Mouse (Mus musculus) heart, embryonic 11.5 days (tissue): ENCODE data around the gene Fbln2. TPM values are rescaled to one million over a fixed set of nuclear protein-coding genes. Genes with fewer than 3 reads are reported as not detected.
A peak's percentile ranks its signal among the peaks of the same experiment; 100 is the strongest.
"Not testable (repeated sequence)": the region's sequence is repeated elsewhere in the genome, so short reads cannot be mapped to it uniquely, and the experiment has no call there.

Source experiments
- ATAC-seq: fragments of 200-750 bp; cut with Nextera tagmentation; replicated peaks from 2 replicates; pipeline ENCODE4 v1.8.0; 2017; ENCODE audit warnings: moderate library complexity; ENCODE audit not compliant: insufficient number of reproducible peaks, low FRiP score, low TSS enrichment
- H3K27ac ChIP-seq: fragments of 300-500 bp; sonication (generic); 2 replicates; pipeline ENCODE4 v1.5.1; 2014; ENCODE audit warnings: mild to moderate bottlenecking, low read depth, low read length
- H3K27me3 ChIP-seq: fragments of 300-500 bp; sonication (generic); 2 replicates; pipeline ENCODE4 v1.6.1; 2014; ENCODE audit warnings: mild to moderate bottlenecking, low read length, mixed read lengths; ENCODE audit not compliant: control insufficient read depth, insufficient read depth
- H3K36me3 ChIP-seq: fragments of 300-500 bp; sonication (generic); 2 replicates; pipeline ENCODE4 v1.6.1; 2014; ENCODE audit warnings: mild to moderate bottlenecking, low read length, moderate library complexity, mixed read lengths; ENCODE audit not compliant: control insufficient read depth, insufficient read depth
- H3K4me1 ChIP-seq: fragments of 300-500 bp; sonication (generic); 2 replicates; pipeline ENCODE4 v1.6.1; 2014; ENCODE audit warnings: low read length; ENCODE audit not compliant: control insufficient read depth, insufficient read depth
- H3K4me2 ChIP-seq: fragments of 300-500 bp; sonication (generic); 2 replicates; pipeline ENCODE4 v1.6.1; 2014; ENCODE audit warnings: mild to moderate bottlenecking, moderate library complexity
- H3K4me3 ChIP-seq: fragments of 300-500 bp; sonication (generic); 2 replicates; pipeline ENCODE4 v1.5.1; 2014; ENCODE audit warnings: low read depth, low read length
- H3K9ac ChIP-seq: fragments of 300-500 bp; sonication (generic); 2 replicates; pipeline ENCODE4 v1.6.1; 2014; ENCODE audit warnings: mild to moderate bottlenecking, low read depth, low read length, moderate library complexity
- H3K9me3 ChIP-seq: fragments of 300-500 bp; sonication (generic); replicated peaks from 2 replicates; pipeline ENCODE4 v1.6.1; 2016; ENCODE audit warnings: low read length; ENCODE audit not compliant: control insufficient read depth
- WGBS: fragments of 180-500 bp; shearing (Covaris S2); extraction: QIAGEN DNeasy Blood & Tissue Kit; methylation state at CpG from one replicate; pipeline ENCODE4 v1.1.7; 2014; ENCODE audit not compliant: insufficient replicate concordance; 5-methylcytosine and 5-hydroxymethylcytosine counted together
- polyA plus RNA-seq: library from polyadenylated mRNA; unstranded; fragments of >200 nt; fragmentation: Nextera tagmentation; extraction: Ambion mirVana; gene quantifications from 2 replicates; pipeline ENCODE4 v1.2.1, GENCODE M21; 2014

The Fbln2 gene
- polyA plus RNA-seq: 105 and 137 TPM in 2 replicates

GRCm38 (mm10) chr6:91212155-91212554 is at the start of gene Fbln2:
Gene Fbln2 (plus strand): TSS chr6:91212455.
- H3K27ac ChIP-seq: peak within 1 kb of the TSS; percentile 87
- not testable (repeated sequence) for H3K9me3 ChIP-seq, ATAC-seq, H3K36me3 ChIP-seq
- H3K4me1 ChIP-seq: peaks cover 32% of the 10 kb centered on the region
- peak within 1 kb of the TSS; percentile 32 for H3K4me3 ChIP-seq
- H3K27me3 ChIP-seq: peaks cover 11% of the 10 kb centered on the region
- H3K9ac ChIP-seq: peak within 1 kb of the TSS; percentile 67
- H3K4me2 ChIP-seq: peak within 1 kb of the TSS; percentile 73

- H3K9ac ChIP-seq: no peak overlapping the region
- no peaks in the 10 kb centered on the region for H3K9me3 ChIP-seq
- 0 out of 2 replicates have a peak overlapping the region, but pooled peaks have one; percentile 18 for H3K4me2 ChIP-seq
- H3K4me3 ChIP-seq: no peak overlapping the region
- H3K4me1 ChIP-seq: peaks cover 21% of the 10 kb centered on the region
- 39% methylated on average over 5 of the region's 5 CpGs for WGBS
- ATAC-seq: peak; percentile 90
- no peaks in the 10 kb centered on the region for H3K36me3 ChIP-seq
- peak overlapping the region; percentile 70 for H3K27ac ChIP-seq
- no peaks in the 10 kb centered on the region for H3K27me3 ChIP-seq
Measured at GRCm38 (mm10) chr6:91163195-91163911, 48.9 kb upstream of the Fbln2 start.

GRCm38 (mm10) chr6:91164584-91164983 is 47.7 kb upstream of the Fbln2 start:
- no peak for ATAC-seq
- no peak overlapping the region for H3K4me3 ChIP-seq
- H3K4me1 ChIP-seq: peaks cover 15% of the 10 kb centered on the region
- no peaks in the 10 kb centered on the region for H3K36me3 ChIP-seq
- H3K9ac ChIP-seq: no peak overlapping the region
- no peaks in the 10 kb centered on the region for H3K9me3 ChIP-seq
- H3K27me3 ChIP-seq: no peaks in the 10 kb centered on the region
- H3K27ac ChIP-seq: 0 out of 2 replicates have a peak overlapping the region, but pooled peaks have one; percentile 60
- H3K4me2 ChIP-seq: no peak overlapping the region
- WGBS: 86% methylated on average over 2 of the region's 2 CpGs

- no peak overlapping the region for H3K9ac ChIP-seq
- H3K4me2 ChIP-seq: no peak overlapping the region
- no peak overlapping the region for H3K27ac ChIP-seq
- H3K27me3 ChIP-seq: no peaks in the 10 kb centered on the region
- H3K4me1 ChIP-seq: peaks cover 10% of the 10 kb centered on the region
- WGBS: 37% methylated on average over 3 of the region's 3 CpGs
- no peak overlapping the region for H3K4me3 ChIP-seq
- H3K9me3 ChIP-seq: no peaks in the 10 kb centered on the region
- no peak for ATAC-seq
- no peaks in the 10 kb centered on the region for H3K36me3 ChIP-seq
Measured at GRCm38 (mm10) chr6:91165210-91165609, 47.0 kb upstream of the Fbln2 start.

GRCm38 (mm10) chr6:91167828-91168227 is 44.4 kb upstream of the Fbln2 start:
- no peak for ATAC-seq
- WGBS: 56% methylated on average over 3 of the region's 3 CpGs
- Histone ChIP-seq H3K9ac (no peak overlapping the region), H3K27ac (no peak overlapping the region), H3K4me2 (no peak overlapping the region), H3K36me3 (no peaks in the 10 kb centered on the region), H3K9me3 (no peaks in the 10 kb centered on the region), H3K4me3 (no peak overlapping the region), H3K4me1 (peaks cover 4% of the 10 kb centered on the region), H3K27me3 (no peaks in the 10 kb centered on the region)

- 83% methylated on average over 8 of the region's 8 CpGs for WGBS
- no peak for ATAC-seq
- Histone ChIP-seq H3K27me3 (no peaks in the 10 kb centered on the region), H3K36me3 (no peaks in the 10 kb centered on the region), H3K4me3 (no peak overlapping the region), H3K9ac (no peak overlapping the region), H3K4me1 (peaks cover under 1% of the 10 kb centered on the region; the same call in 1 of the 2 replicates), H3K4me2 (no peak overlapping the region), H3K27ac (no peak overlapping the region), H3K9me3 (no peaks in the 10 kb centered on the region)
Measured at GRCm38 (mm10) chr6:91169129-91169528, 43.1 kb upstream of the Fbln2 start.

GRCm38 (mm10) chr6:91171396-91171895 is 40.8 kb upstream of the Fbln2 start:
- 71% methylated on average over 3 of the region's 3 CpGs for WGBS
- ATAC-seq: no peak
- no peaks in the 10 kb centered on the region for H3K27me3 ChIP-seq

GRCm38 (mm10) chr6:91172381-91172780 is 39.9 kb upstream of the Fbln2 start:
- no peaks in the 10 kb centered on the region for H3K9me3 ChIP-seq
- whole genome bisulfite sequencing: 59% methylated on average over 2 of the region's 2 CpGs
- no peak overlapping the region for H3K27ac ChIP-seq
- no peak for ATAC-seq
- H3K4me3 ChIP-seq: no peak overlapping the region
- peaks cover 2% of the 10 kb centered on the region; the same call in 1 of the 2 replicates for H3K4me1 ChIP-seq
- H3K27me3 ChIP-seq: no peaks in the 10 kb centered on the region
- no peak overlapping the region for H3K4me2 ChIP-seq
- H3K36me3 ChIP-seq: no peaks in the 10 kb centered on the region
- H3K9ac ChIP-seq: no peak overlapping the region

More at GRCm38 (mm10) chr6:91171396-91171895, 40.8 kb upstream of the Fbln2 start:
- H3K4me3 ChIP-seq: no peak overlapping the region
- no peaks in the 10 kb centered on the region for H3K9me3 ChIP-seq
- H3K27ac ChIP-seq: no peak overlapping the region
- H3K36me3 ChIP-seq: no peaks in the 10 kb centered on the region
- H3K4me2 ChIP-seq: no peak overlapping the region
- H3K4me1 ChIP-seq: peaks cover 2% of the 10 kb centered on the region; the same call in 1 of the 2 replicates
- H3K9ac ChIP-seq: no peak overlapping the region
